Mouse (Mus musculus) limb, embryonic 10.5 days (tissue): ENCODE results near the gene Timm22. TPM values are rescaled to one million over a fixed set of nuclear protein-coding genes. Genes with fewer than 3 reads are reported as not detected.

Experiments used
- DNase-seq: peaks from one replicate; pipeline ENCODE4 v3.0.0-alpha.2; 2017; ENCODE audit warnings: low spot score
- H3K27ac ChIP-seq: fragments of 300-500 bp; sonication (generic); 2 replicates; pipeline ENCODE4 v1.5.1; 2016; ENCODE audit warnings: mild to moderate bottlenecking
- H3K27me3 ChIP-seq: fragments of 300-500 bp; sonication (generic); 2 replicates; pipeline ENCODE4 v1.6.1; 2016; ENCODE audit warnings: low read depth, mild to moderate bottlenecking; ENCODE audit not compliant: poor library complexity, severe bottlenecking
- H3K36me3 ChIP-seq: fragments of 300-500 bp; sonication (generic); 2 replicates; pipeline ENCODE4 v1.6.1; 2016; ENCODE audit warnings: mild to moderate bottlenecking, moderate library complexity
- H3K4me1 ChIP-seq: fragments of 300-500 bp; sonication (generic); 2 replicates; pipeline ENCODE4 v1.6.1; 2016
- H3K4me3 ChIP-seq: fragments of 300-500 bp; sonication (generic); 2 replicates; pipeline ENCODE4 v1.5.1; 2016; ENCODE audit warnings: mild to moderate bottlenecking, moderate library complexity
- H3K9me3 ChIP-seq: fragments of 300-500 bp; sonication (generic); replicated peaks from 2 replicates; pipeline ENCODE4 v1.6.1; 2016; ENCODE audit warnings: mild to moderate bottlenecking
- WGBS: fragments of 180-500 bp; shearing (Covaris S2); methylation state at CpG from one replicate; pipeline ENCODE4 v1.1.7; 2016; 5-methylcytosine and 5-hydroxymethylcytosine counted together
- polyA plus RNA-seq: library from polyadenylated mRNA; unstranded; fragments of >200 nt; fragmentation: Nextera tagmentation; extraction: Ambion mirVana; gene quantifications from 2 replicates; pipeline ENCODE4 v1.2.1, GENCODE M21; 2016

Gene Timm22
- polyA plus RNA-seq, 1 experiment from 2014 or later = 147 TPM

DNA sequence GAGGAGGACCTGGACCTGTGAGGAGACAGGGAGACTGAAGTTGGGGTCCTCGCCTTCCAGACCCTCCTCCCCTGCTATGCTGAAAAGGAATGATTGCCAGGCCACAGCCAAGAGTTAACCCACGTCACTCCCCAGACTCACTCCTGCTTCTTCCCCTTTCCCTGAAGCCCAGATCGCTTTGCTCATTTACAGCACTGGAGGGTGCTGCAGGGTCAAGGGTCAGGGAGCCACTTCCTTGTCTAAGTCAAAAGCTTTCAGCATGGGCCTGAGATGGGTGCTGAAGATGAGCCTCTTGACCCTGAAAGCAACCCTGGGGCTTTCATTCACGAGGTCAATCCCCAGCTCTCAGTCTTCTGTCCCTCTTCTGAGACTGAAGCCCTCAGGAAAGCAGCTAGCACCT, 12.4 kb downstream of the Timm22 start:
- H3K27ac ChIP-seq = no peak overlapping the region
- peaks cover 41% of the 10 kb centered on the region for H3K4me1 ChIP-seq
- no peak for DNase-seq
- H3K4me3 ChIP-seq = no peak overlapping the region
- no peaks in the 10 kb centered on the region for H3K27me3 ChIP-seq
- WGBS = 60% methylated on average over 4 of the region's 4 CpGs
- peaks cover 99% of the 10 kb centered on the region for H3K36me3 ChIP-seq
- H3K9me3 ChIP-seq = no peaks in the 10 kb centered on the region

GRCm38 (mm10) chr11:76420896-76421295, 14.1 kb downstream of the Timm22 start:
- 72% methylated on average over 4 of the region's 4 CpGs for WGBS
- peaks cover 33% of the 10 kb centered on the region for H3K4me1 ChIP-seq
- peaks cover 98% of the 10 kb centered on the region for H3K36me3 ChIP-seq
- H3K27ac ChIP-seq = no peak overlapping the region
- no peak for DNase-seq
- H3K27me3 ChIP-seq = no peaks in the 10 kb centered on the region
- no peak overlapping the region for H3K4me3 ChIP-seq
- H3K9me3 ChIP-seq = no peaks in the 10 kb centered on the region

- no peaks in the 10 kb centered on the region for H3K27me3 ChIP-seq
- no peaks in the 10 kb centered on the region for H3K9me3 ChIP-seq
- peaks cover 34% of the 10 kb centered on the region for H3K4me1 ChIP-seq
- 89% methylated on average over 6 of the region's 6 CpGs for WGBS
- H3K36me3 ChIP-seq = peaks cover 51% of the 10 kb centered on the region
- DNase-seq = no peak
- no peak overlapping the region for H3K27ac ChIP-seq
- H3K4me3 ChIP-seq = no peak overlapping the region
Measured at GRCm38 (mm10) chr11:76425749-76426148, 19.0 kb downstream of the Timm22 start.

DNA sequence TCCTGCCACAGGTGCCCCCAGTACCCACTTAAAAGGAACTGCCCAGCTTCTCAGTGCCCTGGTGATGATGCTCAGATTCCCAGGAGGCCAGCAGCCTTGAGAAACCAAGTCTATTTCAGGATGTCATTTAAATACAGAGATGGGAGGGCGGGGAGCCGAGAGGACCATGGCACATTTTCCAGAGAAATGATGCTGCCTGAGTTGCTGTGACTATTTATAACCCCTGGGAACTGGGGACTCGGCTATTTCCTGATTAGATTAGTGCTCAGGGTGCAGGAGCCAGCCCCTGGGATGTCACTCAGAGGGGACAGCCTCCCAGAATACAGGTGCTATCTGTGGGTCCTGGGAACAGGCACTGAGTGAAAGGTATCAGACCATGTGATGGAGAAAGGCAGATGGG, 21.0 kb downstream of the Timm22 start:
- 78% methylated on average over 3 of the region's 3 CpGs for WGBS
- Histone ChIP-seq H3K4me3 (no peak overlapping the region), H3K27me3 (no peaks in the 10 kb centered on the region), H3K4me1 (peaks cover 51% of the 10 kb centered on the region), H3K36me3 (peaks cover 42% of the 10 kb centered on the region), H3K27ac (no peak overlapping the region), H3K9me3 (no peaks in the 10 kb centered on the region)
- DNase-seq = no peak

- H3K4me3 ChIP-seq = no peak overlapping the region
- H3K27ac ChIP-seq = peak overlapping the region; percentile 93
- no peaks in the 10 kb centered on the region for H3K27me3 ChIP-seq
- no peaks in the 10 kb centered on the region for H3K9me3 ChIP-seq
- WGBS = 57% methylated on average over 4 of the region's 4 CpGs
- H3K4me1 ChIP-seq = peaks cover 52% of the 10 kb centered on the region
- H3K36me3 ChIP-seq = peaks cover 41% of the 10 kb centered on the region
- peak; percentile 48 for DNase-seq
Measured at GRCm38 (mm10) chr11:76429046-76429445, 22.3 kb downstream of the Timm22 start.

- peaks cover 57% of the 10 kb centered on the region for H3K4me1 ChIP-seq
- H3K27ac ChIP-seq = peak overlapping the region; percentile 93
- DNase-seq = no peak
- H3K4me3 ChIP-seq = peak overlapping the region; percentile 32
- no peaks in the 10 kb centered on the region for H3K27me3 ChIP-seq
- peaks cover 39% of the 10 kb centered on the region for H3K36me3 ChIP-seq
- H3K9me3 ChIP-seq = no peaks in the 10 kb centered on the region
- WGBS = 43% methylated on average over 7 of the region's 7 CpGs
Measured at GRCm38 (mm10) chr11:76429556-76429955, 22.8 kb downstream of the Timm22 start.

DNA sequence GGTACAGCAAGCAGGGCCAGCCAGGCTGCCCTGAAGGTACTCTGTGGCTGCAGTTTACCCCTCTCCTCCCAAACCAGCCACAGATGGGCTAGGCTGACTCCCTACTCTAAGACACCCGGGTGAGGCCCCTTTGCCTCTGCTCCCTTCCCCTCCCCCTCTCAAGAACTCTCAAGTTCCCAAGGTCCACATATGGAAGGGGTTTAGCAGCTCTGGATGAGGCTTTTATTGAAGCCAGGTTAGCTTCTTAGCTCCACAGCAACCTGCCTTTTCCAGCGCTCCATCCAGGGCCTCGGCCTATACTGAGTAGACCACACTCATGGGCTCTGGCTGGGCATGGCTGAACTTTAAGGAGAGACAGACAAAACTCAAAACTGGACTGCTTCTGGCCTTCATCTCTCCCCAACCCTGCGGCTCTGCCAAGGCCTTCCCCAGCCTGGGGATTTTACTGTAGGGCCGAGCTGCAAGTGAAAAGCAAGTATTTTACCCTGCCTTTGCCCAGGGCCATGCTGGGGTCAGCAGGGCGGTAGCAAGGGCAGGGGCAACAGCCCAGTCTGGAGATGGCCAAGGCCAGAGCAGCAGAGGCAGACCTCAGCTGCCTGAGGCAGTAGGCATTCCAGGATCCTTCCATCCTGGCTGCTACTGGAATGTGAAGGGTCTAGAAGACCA, 23.3 kb downstream of the Timm22 start:
- peak; percentile 73 for DNase-seq
- H3K4me3 ChIP-seq = peak overlapping the region; percentile 32
- H3K9me3 ChIP-seq = no peaks in the 10 kb centered on the region
- WGBS = 26% methylated on average over 6 of the region's 6 CpGs
- peaks cover 33% of the 10 kb centered on the region for H3K36me3 ChIP-seq
- H3K27me3 ChIP-seq = no peaks in the 10 kb centered on the region
- peak overlapping the region; percentile 93 for H3K27ac ChIP-seq
- H3K4me1 ChIP-seq = peaks cover 63% of the 10 kb centered on the region

- 0 out of 2 replicates have a peak overlapping the region, but pooled peaks have one; percentile 55 for H3K4me3 ChIP-seq
- no peak for DNase-seq
- H3K36me3 ChIP-seq = peaks cover 52% of the 10 kb centered on the region
- peak overlapping the region; percentile 88 for H3K27ac ChIP-seq
- WGBS = 78% methylated on average over 5 of the region's 5 CpGs
- H3K27me3 ChIP-seq = no peaks in the 10 kb centered on the region
- peaks cover 80% of the 10 kb centered on the region for H3K4me1 ChIP-seq
- no peaks in the 10 kb centered on the region for H3K9me3 ChIP-seq
Measured at GRCm38 (mm10) chr11:76436009-76436408, 29.3 kb downstream of the Timm22 start.

DNA sequence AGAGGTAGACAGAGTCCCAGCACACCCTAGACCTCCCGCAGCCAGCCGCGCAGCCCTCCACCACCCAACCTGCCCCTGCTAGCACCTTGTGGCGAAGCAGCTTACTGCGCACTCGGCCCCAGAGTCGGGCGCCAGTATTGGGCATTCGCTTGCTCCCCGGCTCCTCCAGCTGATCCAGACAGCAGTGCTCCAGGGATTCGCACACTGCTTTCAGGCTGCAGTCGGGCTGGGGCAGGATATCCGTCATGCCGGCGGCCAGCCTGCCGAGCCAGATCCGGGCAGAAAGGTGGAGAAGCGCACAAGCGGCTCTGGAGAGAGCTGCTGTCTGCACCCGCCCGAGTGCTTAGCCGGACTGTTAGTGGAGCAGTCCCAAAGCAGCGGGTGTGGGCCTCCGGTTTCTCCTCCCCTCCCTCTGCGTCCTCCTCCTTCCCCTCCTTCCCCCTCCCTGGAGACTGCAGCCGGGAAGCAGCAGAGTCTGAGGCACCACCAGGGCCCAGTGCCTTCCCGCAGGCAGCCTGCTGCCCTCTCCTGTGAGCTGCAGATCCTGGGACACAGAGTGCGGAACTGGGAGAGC, 30.2 kb downstream of the Timm22 start:
- Histone ChIP-seq H3K36me3 (peaks cover 58% of the 10 kb centered on the region), H3K27ac (peak overlapping the region; percentile 88), H3K4me1 (peaks cover 79% of the 10 kb centered on the region), H3K9me3 (no peaks in the 10 kb centered on the region), H3K27me3 (no peaks in the 10 kb centered on the region), H3K4me3 (peak overlapping the region; percentile 55)
- WGBS = 6% methylated on average over 28 of the region's 28 CpGs
- peak; percentile 80 for DNase-seq

GRCm38 (mm10) chr11:76439666-76440065, 32.9 kb downstream of the Timm22 start:
- no peak overlapping the region for H3K4me3 ChIP-seq
- no peaks in the 10 kb centered on the region for H3K9me3 ChIP-seq
- peaks cover 81% of the 10 kb centered on the region for H3K4me1 ChIP-seq
- H3K36me3 ChIP-seq = peaks cover 57% of the 10 kb centered on the region
- peak overlapping the region; percentile 38 for H3K27ac ChIP-seq
- H3K27me3 ChIP-seq = no peaks in the 10 kb centered on the region
- no peak for DNase-seq
- WGBS = 48% methylated on average over 3 of the region's 3 CpGs

GRCm38 (mm10) chr11:76445459-76445858, 38.7 kb downstream of the Timm22 start:
- Histone ChIP-seq H3K4me3 (0 out of 2 replicates have a peak overlapping the region, but pooled peaks have one; percentile 3), H3K36me3 (peaks cover 59% of the 10 kb centered on the region), H3K9me3 (no peaks in the 10 kb centered on the region), H3K27me3 (no peaks in the 10 kb centered on the region), H3K4me1 (peaks cover 88% of the 10 kb centered on the region), H3K27ac (peak overlapping the region; percentile 86)
- WGBS = 22% methylated on average over 8 of the region's 8 CpGs
- peak; percentile 59 for DNase-seq

DNA sequence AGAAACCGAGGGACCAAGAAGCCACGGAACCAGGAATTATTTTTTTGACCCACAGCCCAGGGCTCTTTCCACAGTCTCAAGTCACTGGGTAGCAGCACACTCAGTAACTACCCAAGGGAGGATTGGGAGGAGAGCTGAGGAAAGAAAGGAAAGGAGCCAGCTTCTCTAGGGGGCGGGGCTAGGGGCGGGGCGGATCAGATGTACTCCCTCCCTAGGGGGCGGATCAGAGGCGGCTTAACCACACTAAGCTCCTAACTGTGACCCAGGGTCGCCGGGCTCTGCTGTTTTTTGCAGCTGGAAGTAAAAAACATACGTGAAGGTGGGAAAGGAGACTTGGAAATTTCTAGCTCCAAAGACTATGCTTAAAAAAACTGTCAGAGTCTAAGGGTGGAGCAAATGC, 39.5 kb downstream of the Timm22 start:
- peak overlapping the region; percentile 86 for H3K27ac ChIP-seq
- H3K36me3 ChIP-seq = peaks cover 59% of the 10 kb centered on the region
- H3K4me1 ChIP-seq = peaks cover 88% of the 10 kb centered on the region
- 2% methylated on average over 10 of the region's 10 CpGs for WGBS
- no peaks in the 10 kb centered on the region for H3K9me3 ChIP-seq
- 0 out of 2 replicates have a peak overlapping the region, but pooled peaks have one; percentile 3 for H3K4me3 ChIP-seq
- H3K27me3 ChIP-seq = no peaks in the 10 kb centered on the region
- peak; percentile 81 for DNase-seq

GRCm38 (mm10) chr11:76449520-76450201, 42.9 kb downstream of the Timm22 start:
- Histone ChIP-seq H3K27me3 (no peaks in the 10 kb centered on the region), H3K36me3 (peaks cover 59% of the 10 kb centered on the region)

More at GRCm38 (mm10) chr11:76449520-76450201, 42.9 kb downstream of the Timm22 start:
- peaks cover 66% of the 10 kb centered on the region for H3K4me1 ChIP-seq
- H3K27ac ChIP-seq = peak overlapping the region; percentile 86
- 22% methylated on average over 15 of the region's 15 CpGs for WGBS
- 0 out of 2 replicates have a peak overlapping the region, but pooled peaks have one; percentile 4 for H3K4me3 ChIP-seq
- H3K9me3 ChIP-seq = no peaks in the 10 kb centered on the region
- DNase-seq = peak; percentile 68
